Mouse (Mus musculus) brain, adult 2 months (tissue): Measurements from ENCODE around the gene Cabp4.
"Not testable (repeated sequence)": the region's sequence is repeated elsewhere in the genome, so short reads cannot be mapped to it uniquely, and the experiment has no call there.

ENCODE experiments used
- DNase-seq: peaks from one replicate; pipeline ENCODE4 v3.0.0; 2011; ENCODE audit warnings: low read depth, low spot score

The Cabp4 gene

GRCm38 (mm10) chr19:4122411-4123370, 21.1 kb downstream of the Cabp4 start:
- DNase-seq, result no peak

- not testable (repeated sequence) for DNase-seq
Observed at GRCm38 (mm10) chr19:4121896-4122295, 21.9 kb downstream of the Cabp4 start.

DNA sequence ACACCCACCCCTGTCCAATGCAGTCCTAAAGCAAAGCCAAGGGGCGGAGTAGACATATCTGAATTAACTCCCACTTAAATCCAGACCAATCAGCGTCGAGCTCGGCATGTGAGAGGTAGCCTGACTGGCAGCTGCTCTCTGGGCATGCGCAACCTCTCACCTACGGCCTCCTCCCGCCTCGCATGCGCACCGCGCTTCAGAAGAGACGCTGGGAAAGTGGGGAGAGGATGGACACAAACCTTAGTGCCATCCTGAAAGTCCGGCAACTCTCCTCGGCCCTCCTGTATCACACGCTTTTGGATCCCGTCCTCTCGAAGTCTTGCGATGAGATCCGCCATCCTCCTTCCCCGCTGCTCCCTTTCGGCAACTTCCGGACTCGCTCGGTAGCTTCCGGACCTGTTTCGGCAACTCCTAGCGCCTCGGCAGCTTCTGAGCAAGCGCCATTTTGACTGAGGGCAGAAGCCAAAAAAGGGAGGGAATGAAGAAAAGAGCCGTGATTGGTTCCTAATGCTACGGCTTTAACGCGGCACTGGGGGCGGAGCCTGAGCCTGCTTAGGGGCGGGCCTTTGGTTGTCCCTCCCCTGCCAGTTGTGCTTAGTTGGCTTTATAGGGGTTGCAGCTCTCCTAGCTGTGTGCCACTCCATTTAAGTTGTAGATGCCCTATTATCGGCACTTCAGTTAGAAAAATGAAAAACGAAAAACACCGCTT, 22.6 kb downstream of the Cabp4 start:
- DNase-seq, result peak; percentile 99

DNA sequence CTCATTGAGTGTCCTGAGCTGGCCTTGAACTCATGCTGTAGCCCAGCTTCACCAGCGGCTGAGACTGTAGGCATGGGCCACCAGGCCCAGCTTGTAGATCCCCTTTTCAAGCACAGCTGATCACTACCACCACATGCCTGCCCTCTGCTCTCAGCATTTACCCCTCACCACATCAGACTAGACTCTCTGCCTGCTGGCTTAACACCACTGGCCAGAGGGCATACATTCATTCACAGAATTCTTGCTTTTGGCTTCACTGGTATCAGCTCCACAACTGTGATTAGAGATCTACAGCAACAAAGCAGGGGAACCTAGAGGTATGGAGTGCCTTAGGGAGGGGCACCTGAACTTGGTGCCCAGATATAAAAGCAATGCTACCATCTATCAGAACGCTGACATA, 23.3 kb downstream of the Cabp4 start:
- no peak for DNase-seq

- DNase-seq, result no peak
Observed at GRCm38 (mm10) chr19:4119716-4120487, 23.9 kb downstream of the Cabp4 start.

- no peak for DNase-seq
Observed at GRCm38 (mm10) chr19:4118350-4118749, 25.5 kb downstream of the Cabp4 start.

DNA sequence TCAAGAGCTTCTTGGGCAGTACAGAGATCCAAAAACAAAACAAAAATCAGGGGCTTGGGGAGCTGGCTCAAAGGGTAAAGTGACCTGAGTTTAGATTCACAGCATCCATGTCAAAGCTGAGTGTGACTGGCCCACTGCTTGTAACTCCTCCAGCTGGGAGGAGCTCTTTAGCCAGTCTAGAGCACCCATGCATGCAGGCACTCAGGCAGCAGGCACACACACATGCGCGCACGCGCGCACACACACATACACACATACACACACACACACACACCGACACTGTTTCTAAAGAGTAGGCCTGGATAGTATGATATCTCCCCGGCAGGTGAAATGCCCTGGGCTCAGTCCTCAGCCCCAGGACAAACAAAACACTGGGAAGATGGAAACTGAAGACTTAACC, 26.8 kb downstream of the Cabp4 start:
- no peak for DNase-seq

GRCm38 (mm10) chr19:4115816-4116215, 28.0 kb downstream of the Cabp4 start:
- no peak for DNase-seq

- no peak for DNase-seq
Observed at GRCm38 (mm10) chr19:4115144-4115543, 28.7 kb downstream of the Cabp4 start.

DNA sequence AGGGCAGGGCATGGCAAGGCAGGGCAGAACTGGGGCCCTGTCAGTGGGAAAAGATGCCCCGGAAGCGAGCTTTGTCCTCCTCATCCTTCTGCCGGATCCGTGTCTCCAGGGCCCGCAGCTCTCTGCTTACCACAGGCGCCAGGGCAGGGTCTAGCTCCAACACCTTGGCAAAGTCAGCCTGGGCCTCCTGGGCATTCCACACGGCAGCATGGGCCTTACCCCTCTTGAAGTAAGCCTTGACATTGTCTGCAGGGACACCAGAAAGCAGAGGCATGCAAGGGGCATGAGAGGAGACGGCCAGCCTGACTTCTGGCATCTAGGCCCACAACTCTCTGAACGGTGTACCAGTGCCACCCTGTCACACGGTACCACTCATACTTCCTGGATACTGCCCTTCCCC, 29.3 kb downstream of the Cabp4 start:
- DNase-seq, result no peak

DNA sequence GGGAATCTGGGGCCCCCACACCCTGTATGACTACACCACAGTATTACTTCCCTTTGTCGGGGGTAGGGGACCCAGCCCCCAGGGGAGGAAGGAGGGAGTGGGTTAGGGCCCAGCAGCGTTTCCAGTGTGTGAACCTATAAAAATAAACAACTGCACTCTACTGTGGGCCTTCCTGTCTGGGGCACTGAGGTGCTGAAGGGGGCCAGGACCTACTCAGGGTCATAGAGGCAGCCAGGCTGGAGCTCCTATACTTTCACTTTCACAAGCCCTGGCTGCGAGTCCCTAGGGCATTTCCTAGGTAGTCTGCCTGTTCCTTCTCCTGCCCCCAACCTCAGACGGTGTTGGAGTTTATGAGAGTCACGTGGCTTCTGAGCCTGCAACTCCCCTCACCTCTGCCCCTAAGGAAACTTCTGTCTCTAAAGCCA, 30.0 kb downstream of the Cabp4 start:
- no peak for DNase-seq

DNA sequence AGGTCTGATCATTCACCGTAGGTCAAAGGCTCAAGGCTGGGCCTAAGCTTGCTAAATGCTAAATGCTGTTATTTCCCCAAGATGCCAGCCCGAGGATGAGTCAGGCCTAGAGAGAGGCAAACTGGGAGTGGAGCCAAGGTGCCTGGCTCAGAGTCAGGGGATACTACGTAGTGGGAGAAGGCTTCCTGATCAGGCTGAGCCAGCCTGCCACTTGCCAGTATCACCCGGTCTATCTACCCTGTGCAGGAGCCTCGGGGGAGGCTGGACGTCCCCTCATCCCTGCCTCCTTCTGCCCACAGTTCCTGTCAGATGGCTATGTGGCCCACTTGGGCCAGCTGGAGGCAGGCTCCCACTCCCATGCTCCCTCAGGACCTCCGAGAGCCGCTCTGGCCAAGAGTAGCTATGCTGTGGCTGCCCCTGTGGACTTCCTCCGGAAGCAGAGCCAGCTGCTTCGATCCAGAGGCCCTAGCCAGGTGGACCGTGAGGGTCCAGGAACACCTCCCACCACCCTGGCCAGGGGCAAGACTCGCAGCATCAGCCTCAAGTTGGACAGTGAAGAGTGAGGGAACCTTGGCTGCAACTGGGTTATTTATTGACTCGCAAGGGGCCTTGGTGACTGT, 30.5 kb downstream of the Cabp4 start:
- DNase-seq, result peak; percentile 98

GRCm38 (mm10) chr19:4112063-4112960, 31.5 kb downstream of the Cabp4 start:
- DNase-seq, result no peak

DNA sequence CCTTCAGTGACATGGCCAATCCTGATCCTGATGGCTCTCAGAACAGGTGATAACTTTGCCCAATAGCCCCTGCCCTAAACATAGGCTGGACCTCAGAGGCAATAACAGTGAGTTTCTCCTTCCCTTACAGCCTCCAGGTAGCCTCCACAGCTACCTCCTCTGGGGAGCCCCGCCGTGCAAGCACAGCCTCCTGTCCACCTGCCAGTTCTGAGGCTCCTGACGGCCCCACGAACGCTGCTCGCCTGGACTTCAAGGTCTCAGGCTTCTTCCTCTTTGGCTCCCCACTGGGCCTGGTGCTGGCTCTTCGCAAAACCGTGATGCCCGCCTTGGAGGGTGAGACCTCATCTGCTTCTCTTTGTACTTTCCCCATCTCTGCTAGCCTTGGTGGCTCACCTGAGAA, 35.3 kb downstream of the Cabp4 start:
- DNase-seq, result no peak

GRCm38 (mm10) chr19:4106654-4107053, 37.2 kb downstream of the Cabp4 start:
- DNase-seq, result no peak

DNA sequence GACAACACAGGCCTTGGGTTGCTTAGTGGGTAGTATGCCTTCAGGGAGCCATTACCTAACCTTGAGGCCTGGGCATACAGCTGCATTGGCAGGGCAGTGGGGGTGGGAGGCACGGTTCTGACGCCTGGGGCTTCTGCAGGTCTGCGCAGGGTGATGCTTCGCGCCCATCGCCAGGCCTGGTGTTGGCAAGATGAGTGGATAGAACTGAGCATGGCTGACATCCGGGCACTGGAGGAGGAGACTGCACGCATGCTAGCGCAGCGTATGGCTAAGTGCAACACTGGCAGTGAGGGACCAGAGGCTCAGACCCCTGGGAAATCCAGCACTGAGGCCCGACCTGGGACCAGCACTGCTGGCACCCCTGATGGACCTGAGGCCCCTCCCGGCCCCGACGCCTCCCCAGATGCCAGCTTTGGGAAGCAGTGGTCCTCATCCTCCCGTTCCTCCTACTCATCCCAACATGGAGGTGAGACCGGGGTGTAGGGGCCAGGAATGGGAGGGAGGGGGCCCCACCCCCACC, 39.1 kb downstream of the Cabp4 start:
- DNase-seq, result no peak

- DNase-seq, result no peak
Observed at GRCm38 (mm10) chr19:4103792-4104191, 40.0 kb downstream of the Cabp4 start.

DNA sequence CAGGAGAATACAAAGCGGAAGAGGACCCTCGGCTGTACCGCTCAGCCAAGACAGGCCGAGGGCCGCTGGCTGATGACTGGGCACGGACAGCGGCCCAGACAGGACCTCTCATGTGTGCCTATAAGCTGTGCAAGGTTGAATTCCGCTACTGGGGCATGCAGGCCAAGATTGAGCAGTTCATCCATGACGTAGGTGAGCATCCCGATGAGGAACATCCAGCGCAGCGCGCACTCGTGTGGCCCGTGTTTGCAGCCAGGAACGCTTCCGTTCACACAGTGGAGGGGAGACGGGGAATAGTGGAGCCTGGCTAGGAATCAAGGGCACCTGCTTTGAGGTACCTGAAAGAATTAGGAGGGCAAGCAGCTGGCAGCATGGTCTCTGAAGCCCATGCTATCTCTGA, 40.5 kb downstream of the Cabp4 start:
- no peak for DNase-seq

DNA sequence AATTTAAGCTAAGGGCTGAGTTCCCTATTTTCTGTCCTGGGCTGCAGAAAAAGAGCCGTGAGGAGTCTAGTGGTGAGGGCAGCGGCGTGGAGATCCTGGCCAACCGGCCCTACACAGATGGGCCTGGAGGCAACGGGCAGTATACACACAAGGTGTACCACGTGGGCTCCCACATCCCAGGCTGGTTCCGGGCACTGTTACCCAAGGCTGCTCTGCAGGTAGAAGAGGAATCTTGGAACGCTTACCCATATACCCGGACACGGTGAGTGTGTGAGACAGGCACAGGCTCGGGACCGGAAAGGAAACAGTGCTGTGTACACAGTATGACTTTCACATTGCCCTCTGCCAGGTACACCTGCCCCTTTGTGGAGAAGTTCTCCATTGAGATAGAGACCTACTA, 41.2 kb downstream of the Cabp4 start:
- DNase-seq, result peak; percentile 85

GRCm38 (mm10) chr19:4102049-4102448, 41.8 kb downstream of the Cabp4 start:
- DNase-seq, result no peak
